Mouse (Mus musculus) gastrocnemius, postnatal 25 days (tissue): Measurements from ENCODE around the gene Thsd4. TPM values are rescaled to one million over a fixed set of nuclear protein-coding genes. Genes with fewer than 3 reads are reported as not detected.

Experiments used
- DNase-seq: peaks from one replicate; pipeline ENCODE4 v3.0.0; 2022
- total RNA-seq, 2 experiments: library from RNA; stranded (reverse); gene quantifications; 1 replicate in 1 of 2; 2 replicates in 1 of 2; pipeline ENCODE4 v1.2.3; 2021

The Thsd4 gene
- total RNA-seq, 2 experiments from 2014 or later, result 0.92 to 2.3 TPM

- no peak for DNase-seq
Observed at GRCm38 (mm10) chr9:60147401-60147800, 374.4 kb downstream of the Thsd4 start.

DNA sequence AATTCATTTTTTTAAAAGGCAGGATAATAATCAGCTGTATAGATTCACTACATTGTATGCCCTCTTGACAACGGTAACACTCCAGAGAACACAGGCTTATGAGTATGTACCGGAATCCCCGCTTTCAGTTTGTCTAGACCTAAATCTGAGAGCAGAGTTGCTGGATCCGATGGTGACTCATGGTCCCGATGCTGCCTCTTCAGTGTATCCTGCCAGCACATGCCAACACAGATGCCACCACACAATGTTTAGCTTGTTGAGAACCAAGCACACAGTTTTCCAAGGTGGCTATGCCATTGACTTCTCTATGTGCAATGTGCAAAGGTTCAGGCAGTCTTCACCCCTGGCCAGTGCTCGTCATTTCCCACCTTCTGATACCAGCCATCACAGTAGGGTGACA lies 378.0 kb downstream of the Thsd4 start:
- DNase-seq, result no peak

GRCm38 (mm10) chr9:60141081-60141514 lies 380.7 kb downstream of the Thsd4 start:
- no peak for DNase-seq

- DNase-seq, result no peak
Observed at GRCm38 (mm10) chr9:60140411-60140810, 381.4 kb downstream of the Thsd4 start.

DNA sequence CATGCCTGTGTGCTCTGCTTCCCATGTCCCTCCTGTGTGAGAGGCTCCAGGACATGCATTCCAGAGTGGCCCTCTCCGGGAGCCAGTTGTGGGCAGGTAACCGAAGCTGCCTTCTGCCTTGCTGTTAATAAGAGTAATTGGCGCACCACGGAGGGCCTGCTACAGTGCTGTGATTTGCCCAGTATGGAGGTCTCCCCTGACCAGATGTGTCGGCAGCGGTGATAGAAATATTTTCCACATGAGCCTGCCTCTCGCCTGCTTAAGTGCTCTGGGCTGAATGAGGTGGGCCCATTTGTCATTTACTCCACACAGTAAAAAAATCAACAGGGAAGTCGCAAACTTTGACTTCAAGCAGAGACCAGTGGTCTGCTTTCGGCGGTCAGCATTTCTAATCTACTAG lies 382.4 kb downstream of the Thsd4 start:
- DNase-seq, result no peak

GRCm38 (mm10) chr9:60129235-60129991 lies 392.4 kb downstream of the Thsd4 start:
- DNase-seq, result no peak

DNA sequence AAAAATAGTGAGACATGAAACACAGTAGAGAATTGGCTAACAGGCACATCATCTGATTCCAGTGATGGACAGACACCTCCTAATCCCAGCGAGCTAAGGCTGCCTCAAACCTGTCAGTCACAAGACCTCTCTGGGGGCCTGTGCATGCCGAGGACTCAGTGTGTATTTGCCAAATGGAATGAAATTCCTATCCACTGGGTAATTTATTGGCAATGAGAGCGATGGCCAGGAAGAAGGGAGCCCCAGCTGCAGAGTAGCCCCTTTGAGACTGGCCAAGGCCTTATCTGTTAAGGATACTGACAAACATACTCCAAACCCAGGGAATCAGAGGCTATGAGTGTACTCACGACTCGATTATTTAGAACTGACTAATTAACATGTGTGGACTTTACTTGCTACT lies 394.9 kb downstream of the Thsd4 start:
- no peak for DNase-seq

DNA sequence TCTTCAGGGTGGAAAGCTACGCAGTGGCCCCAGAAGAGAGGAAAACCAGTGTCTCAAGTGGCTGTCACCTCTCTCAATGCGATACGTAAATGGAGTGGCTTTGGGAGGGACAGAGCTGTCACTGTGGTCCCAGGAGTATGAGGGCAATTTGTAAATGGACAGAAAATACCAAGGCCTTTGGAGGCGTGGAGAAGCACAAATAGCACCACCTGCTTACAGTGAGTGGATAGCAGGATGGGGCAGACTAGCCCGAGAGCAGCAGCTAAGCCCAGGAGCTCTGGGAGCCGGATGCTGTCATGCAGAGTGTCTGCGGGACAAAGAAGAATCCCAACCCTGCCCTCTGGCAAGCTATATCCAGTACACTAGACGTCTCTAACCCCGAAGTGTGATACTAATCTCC lies 397.7 kb downstream of the Thsd4 start:
- DNase-seq, result no peak

GRCm38 (mm10) chr9:60123066-60123465 lies 398.8 kb downstream of the Thsd4 start:
- DNase-seq, result no peak

DNA sequence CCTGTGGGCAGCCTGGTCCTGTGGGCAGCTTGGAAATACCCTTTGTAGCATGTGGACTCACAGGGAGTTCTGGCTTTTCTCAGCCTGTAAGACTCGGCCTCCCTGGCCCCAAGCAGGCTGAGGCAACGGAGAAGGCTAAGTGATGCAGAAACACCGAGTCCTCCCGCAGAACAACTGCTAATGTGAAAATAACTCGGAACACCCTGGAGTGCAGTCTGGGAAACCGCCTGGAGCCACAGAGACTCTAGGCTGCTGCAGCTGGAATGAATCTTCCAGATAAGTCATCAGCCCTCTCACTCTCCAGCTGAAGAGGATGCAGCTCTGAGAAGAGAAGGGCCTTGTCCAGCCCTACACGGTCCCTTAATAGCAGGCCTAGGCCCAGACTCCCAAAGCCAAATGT lies 402.0 kb downstream of the Thsd4 start:
- peak; percentile 77 for DNase-seq

- DNase-seq, result no peak
Observed at GRCm38 (mm10) chr9:60117831-60118230, 404.0 kb downstream of the Thsd4 start.

DNA sequence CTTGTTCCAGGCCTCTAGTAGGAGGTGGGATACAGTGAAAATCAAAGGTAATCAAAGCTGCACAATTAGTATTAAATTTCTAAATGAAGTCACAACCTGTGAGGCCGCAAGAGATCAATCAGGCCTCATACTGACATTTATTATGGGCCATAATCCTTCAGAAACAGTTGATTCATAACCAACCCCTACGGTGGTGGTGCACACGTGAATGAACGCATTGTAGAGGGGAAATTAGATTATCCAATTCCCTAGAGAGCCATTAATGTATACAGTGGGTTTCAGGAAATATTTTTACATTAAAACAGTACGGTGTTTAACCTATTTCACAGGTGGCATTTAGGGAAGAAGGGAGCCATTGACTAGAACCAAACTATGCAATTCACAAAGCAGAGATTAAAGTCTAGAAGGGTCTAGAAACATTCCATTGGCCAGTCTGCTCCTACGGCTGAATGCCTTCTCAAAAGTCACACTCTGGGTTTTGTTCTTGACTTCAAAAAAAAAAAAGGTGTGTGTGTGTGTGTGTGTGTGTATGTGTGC lies 406.1 kb downstream of the Thsd4 start:
- no peak for DNase-seq

GRCm38 (mm10) chr9:60115306-60115705 lies 406.5 kb downstream of the Thsd4 start:
- DNase-seq, result no peak

DNA sequence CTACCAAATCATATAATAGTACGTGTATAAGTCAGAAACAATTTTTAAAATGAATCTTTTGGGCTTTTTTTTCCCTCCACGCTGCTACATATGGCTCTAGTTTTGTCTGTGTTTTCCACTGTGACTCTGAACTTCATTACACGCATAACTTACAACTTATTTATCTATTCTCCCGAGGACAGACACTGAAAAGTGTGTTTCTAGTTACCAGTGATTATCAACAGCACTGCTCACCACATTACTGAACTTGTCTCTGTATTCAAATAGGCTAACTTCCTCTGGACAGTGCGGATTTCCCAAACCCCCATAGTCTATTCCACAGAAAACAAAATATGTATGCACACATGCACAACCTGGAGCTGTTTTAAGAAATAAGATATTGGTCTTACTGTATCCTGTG lies 411.6 kb downstream of the Thsd4 start:
- no peak for DNase-seq

- no peak for DNase-seq
Observed at GRCm38 (mm10) chr9:60106683-60107082, 415.2 kb downstream of the Thsd4 start.

GRCm38 (mm10) chr9:60106106-60106505 lies 415.7 kb downstream of the Thsd4 start:
- no peak for DNase-seq

DNA sequence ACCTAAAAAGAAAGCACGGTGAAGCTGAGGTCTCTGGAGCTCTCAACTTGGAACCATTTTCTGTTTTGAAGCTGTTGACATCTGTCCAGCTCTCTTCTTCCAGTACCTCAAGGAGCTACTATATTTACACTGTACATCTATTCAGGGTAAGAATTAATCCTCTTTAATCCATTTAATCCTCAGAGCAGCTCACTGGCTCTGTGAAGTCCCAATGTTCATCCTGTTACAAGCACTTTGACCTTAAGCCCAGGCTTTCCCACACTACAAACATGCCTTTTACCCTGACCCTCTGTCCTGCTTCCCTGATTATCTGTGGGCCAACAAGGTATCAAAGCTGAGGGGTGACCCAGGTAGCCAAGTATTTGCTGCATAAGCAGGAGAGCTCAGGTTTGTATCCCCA lies 427.6 kb downstream of the Thsd4 start:
- DNase-seq, result no peak

DNA sequence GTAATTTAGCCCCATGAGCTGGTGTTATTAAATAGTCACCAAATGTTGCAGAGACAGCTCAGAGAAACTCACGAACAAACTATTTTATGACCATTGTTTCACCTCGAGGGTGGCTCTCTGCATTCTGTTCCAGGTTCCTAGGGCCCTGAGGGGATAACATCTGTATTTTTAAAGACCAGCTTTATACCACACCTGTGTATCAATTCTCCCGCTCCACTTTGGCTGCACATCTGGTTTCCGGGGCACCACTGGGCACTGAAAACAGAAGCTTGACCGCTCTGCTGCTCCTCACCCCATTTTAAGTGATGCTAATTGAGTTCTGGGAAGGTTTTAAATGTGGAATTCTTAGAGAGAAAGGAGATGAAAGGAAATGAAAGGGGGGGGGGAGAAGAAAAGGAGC lies 429.4 kb downstream of the Thsd4 start:
- no peak for DNase-seq

GRCm38 (mm10) chr9:60089441-60089840 lies 432.4 kb downstream of the Thsd4 start:
- no peak for DNase-seq

DNA sequence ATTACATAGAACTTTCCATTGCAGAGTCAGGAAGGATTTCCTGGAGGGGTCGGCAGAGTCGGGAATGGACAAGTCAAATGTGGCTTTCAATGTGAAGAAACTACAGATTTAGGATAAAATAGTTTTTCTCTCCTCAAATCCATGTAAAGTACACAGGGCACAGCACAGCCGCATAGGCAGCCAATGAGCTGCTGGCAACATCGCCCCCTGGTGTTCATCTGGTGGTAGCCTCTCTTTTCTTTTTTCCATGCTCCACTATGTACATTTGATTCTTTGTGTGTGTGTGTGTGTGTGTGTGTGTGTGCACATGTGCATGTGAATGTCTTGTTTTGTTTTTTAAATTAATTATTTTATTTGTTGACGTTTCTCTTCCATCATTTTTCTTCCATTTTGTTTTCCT lies 433.7 kb downstream of the Thsd4 start:
- no peak for DNase-seq

DNA sequence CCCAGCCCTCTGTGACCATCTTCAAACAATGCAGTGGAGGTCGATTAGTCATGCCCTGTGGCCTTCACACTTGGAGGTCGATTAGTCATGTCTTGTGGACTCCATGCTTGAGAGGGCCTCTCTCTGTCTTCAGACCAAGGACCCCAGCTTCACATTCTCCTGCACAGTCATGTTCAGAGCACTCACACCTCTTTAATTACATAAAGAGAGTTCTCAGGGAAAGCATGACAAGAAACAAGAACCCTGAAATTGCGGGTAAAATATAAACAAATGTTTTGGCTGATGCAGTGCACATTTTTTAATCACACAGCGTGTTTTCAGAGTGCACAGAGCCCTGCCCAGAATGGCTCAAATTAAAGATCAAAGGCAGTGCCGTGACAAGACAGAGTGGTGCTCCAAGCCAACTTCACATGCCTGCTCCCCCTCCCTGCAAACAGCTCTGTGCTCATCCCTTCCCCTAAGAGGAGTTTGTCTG lies 439.7 kb downstream of the Thsd4 start:
- no peak for DNase-seq

DNA sequence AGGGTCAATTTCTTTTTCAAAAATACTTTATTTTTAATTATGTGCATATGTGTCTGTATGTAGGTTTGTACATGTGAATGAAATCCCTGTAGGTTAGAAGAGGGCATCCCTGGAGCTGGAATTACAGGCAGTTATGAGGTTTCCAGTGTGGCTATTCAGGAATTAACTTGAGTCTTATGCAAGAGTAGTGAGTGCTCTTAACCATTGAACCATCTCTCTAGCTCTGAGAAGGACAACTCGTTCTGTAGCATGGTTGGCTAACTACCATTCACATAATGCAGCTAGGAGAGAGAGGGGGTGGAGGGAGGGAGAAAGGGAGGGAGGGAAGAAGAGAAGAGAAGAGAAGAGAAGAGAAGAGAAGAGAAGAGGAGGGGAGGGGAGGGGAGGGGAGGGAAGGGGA lies 444.1 kb downstream of the Thsd4 start:
- DNase-seq, result no peak

- DNase-seq, result no peak
Observed at GRCm38 (mm10) chr9:60076396-60076795, 445.4 kb downstream of the Thsd4 start.

DNA sequence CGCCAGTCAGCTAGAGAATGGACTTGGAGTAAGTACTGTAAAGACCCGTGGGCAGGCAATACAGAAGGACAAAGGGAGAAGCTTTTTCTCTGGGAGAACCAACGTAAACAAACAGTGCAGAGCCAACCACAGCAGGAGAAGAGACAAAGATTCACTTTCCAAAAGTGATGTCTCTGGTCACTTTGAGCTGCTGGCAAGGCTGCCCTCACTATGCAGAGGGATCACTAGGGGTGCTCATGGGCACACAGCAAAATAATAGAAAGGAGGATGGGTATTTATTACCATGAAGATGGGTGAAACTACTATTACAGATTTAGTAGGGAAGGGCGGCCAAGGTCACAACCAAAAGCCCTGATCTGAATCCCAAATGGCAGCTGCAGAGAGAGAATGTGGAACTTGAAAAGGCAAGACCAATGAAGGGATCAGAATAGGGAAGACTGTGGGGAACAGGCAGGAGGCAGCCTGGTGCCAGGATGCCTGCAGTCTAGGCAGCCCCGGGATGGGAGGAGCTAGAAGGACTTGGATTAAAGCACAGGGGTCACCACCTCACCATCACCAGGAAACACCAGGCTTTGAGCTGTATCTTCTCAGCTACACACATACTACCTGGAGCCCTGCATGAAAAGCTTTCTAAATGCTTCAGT lies 450.1 kb downstream of the Thsd4 start:
- DNase-seq, result no peak
